Mouse (Mus musculus): Measurements from ENCODE around the gene Med23. TPM values are rescaled to one million over a fixed set of nuclear protein-coding genes. Genes with fewer than 3 reads are reported as not detected.

The Med23 gene
- total RNA-seq, 4 experiments from 2014 or later, result 24.9 to 32.0 (median 30.1) TPM

Small RNAs within 50 kb of the gene (microRNA-seq; reads per million reads assigned to microRNA genes)
- 0 to 0.17 reads per million in 2 experiments for gene Mir6905

Other genes with a start within 250 kb of the Med23 start
- gene Enpp1, start 157.8 kb upstream of the Med23 start, total RNA-seq (2022), result 1 to 10 TPM; 2.8 to 4.7 (median 3.9) TPM
- 1 to 10 TPM; 2.3 to 3.2 (median 2.4) TPM for gene Enpp3, start 27.2 kb upstream of the Med23 start, total RNA-seq (2022)
- gene Arg1, start 57.5 kb downstream of the Med23 start, total RNA-seq (2022), result under 1 TPM in 2 of 4 experiments, not detected in 2; 0.44 to 0.59 TPM